Mouse (Mus musculus): Measurements from ENCODE around the gene Cabin1. TPM values are rescaled to one million over a fixed set of nuclear protein-coding genes. Genes with fewer than 3 reads are reported as not detected.

The Cabin1 gene
- polyA plus RNA-seq, 1 experiment from 2014 or later = 34.0 TPM

GRCm38 (mm10) chr10:75740866-75741265, 23.3 kb downstream of the Cabin1 start:
- Histone ChIP-seq H3K9me3 (ENCODE audit: low read length) (no peaks in the 10 kb centered on the region), H3K27me3 (ENCODE audit: insufficient read depth, low read length) (no peaks in the 10 kb centered on the region), H3K27ac (ENCODE audit: low read length) (no peak overlapping the region), H3K4me3 (ENCODE audit: low read length) (no peak overlapping the region), H3K36me3 (ENCODE audit: insufficient read depth, low read length) (peaks cover 47% of the 10 kb centered on the region), H3K9ac (replicated peaks; ENCODE audit: low read length) (no peak overlapping the region), H3K4me2 (replicated peaks; ENCODE audit: low read depth, low read length) (no peak overlapping the region), H3K4me1 (ENCODE audit: insufficient read depth, low read length) (no peaks in the 10 kb centered on the region)
- no peak for ATAC-seq (ENCODE audit: low FRiP score, low TSS enrichment)
- WGBS = 94% methylated on average over 3 of the region's 3 CpGs

- whole genome bisulfite sequencing = 89% methylated on average over 7 of the region's 7 CpGs
- no peak overlapping the region for H3K4me3 ChIP-seq (ENCODE audit: low read length)
- no peak for ATAC-seq (ENCODE audit: low FRiP score, low TSS enrichment)
- peaks cover 76% of the 10 kb centered on the region for H3K36me3 ChIP-seq (ENCODE audit: insufficient read depth, low read length)
- no peaks in the 10 kb centered on the region for H3K9me3 ChIP-seq (ENCODE audit: low read length)
- H3K4me2 ChIP-seq (replicated peaks; ENCODE audit: low read depth, low read length) = no peak overlapping the region
- H3K27me3 ChIP-seq (ENCODE audit: insufficient read depth, low read length) = no peaks in the 10 kb centered on the region
- no peak overlapping the region for H3K9ac ChIP-seq (replicated peaks; ENCODE audit: low read length)
- no peak overlapping the region for H3K27ac ChIP-seq (ENCODE audit: low read length)
- no peaks in the 10 kb centered on the region for H3K4me1 ChIP-seq (ENCODE audit: insufficient read depth, low read length)
Observed at GRCm38 (mm10) chr10:75725449-75725848, 38.7 kb downstream of the Cabin1 start.

GRCm38 (mm10) chr10:75720215-75720614, 43.9 kb downstream of the Cabin1 start:
- Histone ChIP-seq H3K4me1 (ENCODE audit: insufficient read depth, low read length) (no peaks in the 10 kb centered on the region), H3K27me3 (ENCODE audit: insufficient read depth, low read length) (no peaks in the 10 kb centered on the region), H3K27ac (ENCODE audit: low read length) (no peak overlapping the region), H3K4me3 (ENCODE audit: low read length) (no peak overlapping the region), H3K36me3 (ENCODE audit: insufficient read depth, low read length) (peaks cover 49% of the 10 kb centered on the region), H3K9ac (replicated peaks; ENCODE audit: low read length) (no peak overlapping the region), H3K4me2 (replicated peaks; ENCODE audit: low read depth, low read length) (no peak overlapping the region), H3K9me3 (ENCODE audit: low read length) (no peaks in the 10 kb centered on the region)
- ATAC-seq (ENCODE audit: low FRiP score, low TSS enrichment) = no peak
- 89% methylated on average over 5 of the region's 5 CpGs for WGBS

- H3K4me1 ChIP-seq (ENCODE audit: insufficient read depth, low read length) = no peaks in the 10 kb centered on the region
- 76% methylated on average over 3 of the region's 3 CpGs for WGBS
- no peak overlapping the region for H3K9ac ChIP-seq (replicated peaks; ENCODE audit: low read length)
- H3K4me3 ChIP-seq (ENCODE audit: low read length) = no peak overlapping the region
- no peak for ATAC-seq (ENCODE audit: low FRiP score, low TSS enrichment)
- no peak overlapping the region for H3K4me2 ChIP-seq (replicated peaks; ENCODE audit: low read depth, low read length)
- no peaks in the 10 kb centered on the region for H3K9me3 ChIP-seq (ENCODE audit: low read length)
- H3K36me3 ChIP-seq (ENCODE audit: insufficient read depth, low read length) = peaks cover 42% of the 10 kb centered on the region
- H3K27ac ChIP-seq (ENCODE audit: low read length) = no peak overlapping the region
- H3K27me3 ChIP-seq (ENCODE audit: insufficient read depth, low read length) = no peaks in the 10 kb centered on the region
Observed at GRCm38 (mm10) chr10:75714795-75715194, 49.3 kb downstream of the Cabin1 start.

- H3K4me3 ChIP-seq (ENCODE audit: low read length) = no peak overlapping the region
- no peaks in the 10 kb centered on the region for H3K27me3 ChIP-seq (ENCODE audit: insufficient read depth, low read length)
- no peak for ATAC-seq (ENCODE audit: low FRiP score, low TSS enrichment)
- no peaks in the 10 kb centered on the region for H3K9me3 ChIP-seq (ENCODE audit: low read length)
- no peak overlapping the region for H3K27ac ChIP-seq (ENCODE audit: low read length)
- H3K9ac ChIP-seq (replicated peaks; ENCODE audit: low read length) = no peak overlapping the region
- H3K4me1 ChIP-seq (ENCODE audit: insufficient read depth, low read length) = no peaks in the 10 kb centered on the region
- H3K36me3 ChIP-seq (ENCODE audit: insufficient read depth, low read length) = peaks cover 44% of the 10 kb centered on the region
- no peak overlapping the region for H3K4me2 ChIP-seq (replicated peaks; ENCODE audit: low read depth, low read length)
- WGBS = 92% methylated on average over 11 of the region's 11 CpGs
Observed at GRCm38 (mm10) chr10:75713026-75713425, 51.1 kb downstream of the Cabin1 start.

- H3K4me3 ChIP-seq (ENCODE audit: low read length) = no peak overlapping the region
- H3K36me3 ChIP-seq (ENCODE audit: insufficient read depth, low read length) = peaks cover 40% of the 10 kb centered on the region
- H3K9ac ChIP-seq (replicated peaks; ENCODE audit: low read length) = no peak overlapping the region
- no peaks in the 10 kb centered on the region for H3K4me1 ChIP-seq (ENCODE audit: insufficient read depth, low read length)
- no peak for ATAC-seq (ENCODE audit: low FRiP score, low TSS enrichment)
- H3K27ac ChIP-seq (ENCODE audit: low read length) = no peak overlapping the region
- H3K27me3 ChIP-seq (ENCODE audit: insufficient read depth, low read length) = no peaks in the 10 kb centered on the region
- no peaks in the 10 kb centered on the region for H3K9me3 ChIP-seq (ENCODE audit: low read length)
- no peak overlapping the region for H3K4me2 ChIP-seq (replicated peaks; ENCODE audit: low read depth, low read length)
- WGBS = 91% methylated on average over 2 of the region's 2 CpGs
Observed at GRCm38 (mm10) chr10:75710210-75710609, 53.9 kb downstream of the Cabin1 start.

- no peaks in the 10 kb centered on the region for H3K9me3 ChIP-seq (ENCODE audit: low read length)
- no peaks in the 10 kb centered on the region for H3K4me1 ChIP-seq (ENCODE audit: insufficient read depth, low read length)
- H3K9ac ChIP-seq (replicated peaks; ENCODE audit: low read length) = no peak overlapping the region
- no peaks in the 10 kb centered on the region for H3K27me3 ChIP-seq (ENCODE audit: insufficient read depth, low read length)
- ATAC-seq (ENCODE audit: low FRiP score, low TSS enrichment) = no peak
- no peak overlapping the region for H3K4me2 ChIP-seq (replicated peaks; ENCODE audit: low read depth, low read length)
- H3K36me3 ChIP-seq (ENCODE audit: insufficient read depth, low read length) = peaks cover 42% of the 10 kb centered on the region
- 88% methylated on average over 9 of the region's 9 CpGs for WGBS
- no peak overlapping the region for H3K4me3 ChIP-seq (ENCODE audit: low read length)
- H3K27ac ChIP-seq (ENCODE audit: low read length) = no peak overlapping the region
Observed at GRCm38 (mm10) chr10:75709261-75709660, 54.9 kb downstream of the Cabin1 start.

GRCm38 (mm10) chr10:75708633-75708992, 55.5 kb downstream of the Cabin1 start:
- 46% methylated on average over 9 of the region's 9 CpGs for WGBS

GRCm38 (mm10) chr10:75707901-75708632, 56.1 kb downstream of the Cabin1 start:
- Histone ChIP-seq H3K9me3 (ENCODE audit: low read length) (no peaks in the 10 kb centered on the region), H3K4me3 (ENCODE audit: low read length) (no peak overlapping the region), H3K27ac (ENCODE audit: low read length) (no peak overlapping the region), H3K27me3 (ENCODE audit: insufficient read depth, low read length) (no peaks in the 10 kb centered on the region), H3K9ac (replicated peaks; ENCODE audit: low read length) (no peak overlapping the region), H3K36me3 (ENCODE audit: insufficient read depth, low read length) (peaks cover 37% of the 10 kb centered on the region), H3K4me2 (replicated peaks; ENCODE audit: low read depth, low read length) (no peak overlapping the region), H3K4me1 (ENCODE audit: insufficient read depth, low read length) (no peaks in the 10 kb centered on the region; the same call in 1 of the 2 replicates)
- WGBS = 90% methylated on average over 3 of the region's 3 CpGs
- ATAC-seq (ENCODE audit: low FRiP score, low TSS enrichment) = no peak

More at GRCm38 (mm10) chr10:75708633-75708992, 55.5 kb downstream of the Cabin1 start:
- no peaks in the 10 kb centered on the region for H3K9me3 ChIP-seq (ENCODE audit: low read length)
- H3K4me1 ChIP-seq (ENCODE audit: insufficient read depth, low read length) = no peaks in the 10 kb centered on the region
- H3K27ac ChIP-seq (ENCODE audit: low read length) = no peak overlapping the region
- H3K36me3 ChIP-seq (ENCODE audit: insufficient read depth, low read length) = peaks cover 42% of the 10 kb centered on the region
- ATAC-seq (ENCODE audit: low FRiP score, low TSS enrichment) = peak; percentile 63
- H3K27me3 ChIP-seq (ENCODE audit: insufficient read depth, low read length) = no peaks in the 10 kb centered on the region
- no peak overlapping the region for H3K9ac ChIP-seq (replicated peaks; ENCODE audit: low read length)
- H3K4me2 ChIP-seq (replicated peaks; ENCODE audit: low read depth, low read length) = no peak overlapping the region
- no peak overlapping the region for H3K4me3 ChIP-seq (ENCODE audit: low read length)

- H3K36me3 ChIP-seq (ENCODE audit: insufficient read depth, low read length) = peaks cover 25% of the 10 kb centered on the region
- whole genome bisulfite sequencing = 69% methylated on average over 8 of the region's 8 CpGs
- no peaks in the 10 kb centered on the region; the same call in 1 of the 2 replicates for H3K4me1 ChIP-seq (ENCODE audit: insufficient read depth, low read length)
- ATAC-seq (ENCODE audit: low FRiP score, low TSS enrichment) = peak; percentile 56; the same call in 1 of the 2 replicates
- no peak overlapping the region for H3K4me2 ChIP-seq (replicated peaks; ENCODE audit: low read depth, low read length)
- H3K4me3 ChIP-seq (ENCODE audit: low read length) = no peak overlapping the region
- no peaks in the 10 kb centered on the region for H3K27me3 ChIP-seq (ENCODE audit: insufficient read depth, low read length)
- H3K9me3 ChIP-seq (ENCODE audit: low read length) = no peaks in the 10 kb centered on the region
- H3K27ac ChIP-seq (ENCODE audit: low read length) = no peak overlapping the region
- H3K9ac ChIP-seq (replicated peaks; ENCODE audit: low read length) = no peak overlapping the region
Observed at GRCm38 (mm10) chr10:75706632-75707216, 57.4 kb downstream of the Cabin1 start.
